Mouse (Mus musculus) limb, embryonic 11.5 days (tissue): ENCODE measurements around the gene Lmntd1. TPM values are rescaled to one million over a fixed set of nuclear protein-coding genes. Genes with fewer than 3 reads are reported as not detected.

Source experiments
- ATAC-seq: fragments of 200-750 bp; cut with Nextera tagmentation; 2 replicates; pipeline ENCODE4 v1.8.0; 2017; ENCODE audit warnings: low read depth; ENCODE audit not compliant: insufficient number of reproducible peaks, low FRiP score, low TSS enrichment
- DNase-seq: peaks from one replicate; pipeline ENCODE4 v3.0.0-alpha.2; 2015; ENCODE audit warnings: low spot score
- H3K27ac ChIP-seq: fragments of 300-500 bp; sonication (generic); replicated peaks from 2 replicates; pipeline ENCODE4 v1.5.1; 2014; ENCODE audit warnings: low read depth, mild to moderate bottlenecking, low read length
- H3K27me3 ChIP-seq: fragments of 300-500 bp; sonication (generic); 2 replicates; pipeline ENCODE4 v1.6.1; 2014; ENCODE audit warnings: mild to moderate bottlenecking, low read length, mixed read lengths; ENCODE audit not compliant: control insufficient read depth, insufficient read depth
- H3K36me3 ChIP-seq: fragments of 300-500 bp; sonication (generic); 2 replicates; pipeline ENCODE4 v1.6.1; 2014; ENCODE audit warnings: mild to moderate bottlenecking, low read length, moderate library complexity, mixed read lengths; ENCODE audit not compliant: control insufficient read depth, insufficient read depth
- H3K4me1 ChIP-seq: fragments of 300-500 bp; sonication (generic); 2 replicates; pipeline ENCODE4 v1.6.1; 2014; ENCODE audit warnings: low read length, mixed read lengths; ENCODE audit not compliant: control insufficient read depth, insufficient read depth
- H3K4me2 ChIP-seq: fragments of 300-500 bp; sonication (generic); 2 replicates; pipeline ENCODE4 v1.6.1; 2014; ENCODE audit warnings: low read depth, mild to moderate bottlenecking, moderate library complexity; ENCODE audit not compliant: severe bottlenecking
- H3K4me3 ChIP-seq: fragments of 300-500 bp; sonication (generic); 2 replicates; pipeline ENCODE4 v1.5.1; 2014; ENCODE audit warnings: low read depth, low read length
- H3K9ac ChIP-seq: fragments of 300-500 bp; sonication (generic); 2 replicates; pipeline ENCODE4 v1.6.1; 2014; ENCODE audit warnings: mild to moderate bottlenecking, low read length
- H3K9me3 ChIP-seq: fragments of 300-500 bp; sonication (generic); 2 replicates; pipeline ENCODE4 v1.6.1; 2016; ENCODE audit warnings: low read length; ENCODE audit not compliant: control insufficient read depth
- WGBS: fragments of 180-500 bp; shearing (Covaris S2); extraction: QIAGEN DNeasy Blood & Tissue Kit; methylation state at CpG from one replicate; pipeline ENCODE4 v1.1.7; 2014; 5-methylcytosine and 5-hydroxymethylcytosine counted together
- polyA plus RNA-seq: library from polyadenylated mRNA; unstranded; fragments of >200 nt; fragmentation: Nextera tagmentation; extraction: Ambion mirVana; gene quantifications from 2 replicates; pipeline ENCODE4 v1.2.1, GENCODE M21; 2014

The Lmntd1 gene
- polyA plus RNA-seq, 1 experiment from 2014 or later: 0.37 TPM

DNA sequence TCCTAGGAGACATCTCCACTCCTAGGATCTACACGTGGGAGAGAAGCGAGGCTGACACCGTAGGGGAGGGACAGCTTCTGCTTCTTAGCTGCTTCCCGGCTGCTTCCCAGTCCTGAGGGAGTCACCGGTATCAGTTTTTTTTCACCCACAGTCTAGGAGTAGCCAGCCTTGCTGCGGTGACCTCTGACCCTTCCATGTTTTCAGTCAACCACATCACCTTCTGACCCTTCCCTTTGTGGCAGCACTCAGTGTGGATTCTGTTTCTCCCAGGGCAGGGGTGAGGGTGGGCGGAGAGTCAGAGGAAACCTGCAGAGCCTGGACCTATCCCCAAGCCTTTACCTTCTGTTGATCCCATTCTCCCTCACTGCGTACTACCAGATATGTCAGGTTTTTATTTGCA is 102.9 kb downstream of the Lmntd1 start:
- ATAC-seq: no peak
- 56% methylated on average over 8 of the region's 8 CpGs for WGBS
- H3K27ac ChIP-seq: no peak overlapping the region

DNA sequence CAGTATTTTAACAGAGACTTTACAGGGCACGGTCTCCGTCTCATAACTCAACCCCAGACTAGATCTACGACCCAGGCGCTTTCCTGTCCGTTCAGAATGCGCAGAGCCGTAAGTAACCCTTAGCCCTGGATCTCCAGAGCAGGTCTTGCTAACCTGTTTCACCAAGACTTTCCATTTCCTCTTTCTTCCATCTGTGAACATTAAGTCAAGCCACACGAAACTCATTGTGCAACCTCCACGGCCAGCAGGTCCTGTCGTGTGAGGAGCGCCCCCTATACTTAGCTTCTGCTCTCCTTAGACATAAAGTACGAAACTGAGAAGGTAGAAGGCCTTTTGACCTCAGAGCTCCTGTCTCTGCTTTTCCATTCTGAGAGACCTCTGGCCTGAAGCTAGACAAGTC is 105.3 kb downstream of the Lmntd1 start:
- Histone ChIP-seq H3K9ac (no peak overlapping the region), H3K36me3 (no peaks in the 10 kb centered on the region), H3K4me3 (no peak overlapping the region), H3K27me3 (no peaks in the 10 kb centered on the region), H3K9me3 (no peaks in the 10 kb centered on the region), H3K4me1 (0 out of 2 replicates have a peak, but pooled peaks cover 5% of the 10 kb centered on the region), H3K4me2 (no peak overlapping the region), H3K27ac (0 out of 2 replicates have a peak overlapping the region, but pooled peaks have one; percentile 14)
- 69% methylated on average over 12 of the region's 12 CpGs for WGBS
- DNase-seq (no peak), ATAC-seq (no peak)

More for the DNA sequence above, 102.9 kb downstream of the Lmntd1 start:
- DNase-seq: no peak
- H3K9me3 ChIP-seq: no peaks in the 10 kb centered on the region
- H3K27me3 ChIP-seq: no peaks in the 10 kb centered on the region
- H3K9ac ChIP-seq: no peak overlapping the region
- H3K4me1 ChIP-seq: peaks cover 15% of the 10 kb centered on the region
- H3K4me2 ChIP-seq: no peak overlapping the region
- H3K4me3 ChIP-seq: no peak overlapping the region
- H3K36me3 ChIP-seq: no peaks in the 10 kb centered on the region

DNA sequence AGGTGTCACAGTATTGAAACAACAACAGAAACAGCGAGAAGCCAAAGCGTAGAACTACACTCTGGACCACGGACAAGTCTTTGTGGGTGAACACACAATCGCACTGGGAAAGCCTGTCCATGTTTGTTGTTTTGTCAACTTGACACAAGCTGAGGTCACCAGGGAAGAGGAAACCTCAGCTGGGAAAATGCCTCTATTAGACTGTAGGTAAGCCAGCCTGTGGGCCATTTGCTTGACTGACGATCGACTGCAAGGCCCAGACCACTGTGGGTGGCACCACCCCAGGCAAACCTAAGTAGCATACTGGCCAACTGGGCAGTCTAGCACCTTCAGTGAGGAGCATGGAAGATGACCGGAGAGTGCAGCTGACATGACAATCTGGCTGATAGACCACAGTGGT is 112.4 kb downstream of the Lmntd1 start:
- Histone ChIP-seq H3K36me3 (no peaks in the 10 kb centered on the region), H3K9me3 (no peaks in the 10 kb centered on the region), H3K4me2 (no peak overlapping the region), H3K27me3 (no peaks in the 10 kb centered on the region), H3K4me1 (no peaks in the 10 kb centered on the region), H3K9ac (no peak overlapping the region), H3K27ac (no peak overlapping the region), H3K4me3 (no peak overlapping the region)
- DNase-seq: no peak
- no peak for ATAC-seq
- WGBS: 89% methylated on average over 7 of the region's 7 CpGs

DNA sequence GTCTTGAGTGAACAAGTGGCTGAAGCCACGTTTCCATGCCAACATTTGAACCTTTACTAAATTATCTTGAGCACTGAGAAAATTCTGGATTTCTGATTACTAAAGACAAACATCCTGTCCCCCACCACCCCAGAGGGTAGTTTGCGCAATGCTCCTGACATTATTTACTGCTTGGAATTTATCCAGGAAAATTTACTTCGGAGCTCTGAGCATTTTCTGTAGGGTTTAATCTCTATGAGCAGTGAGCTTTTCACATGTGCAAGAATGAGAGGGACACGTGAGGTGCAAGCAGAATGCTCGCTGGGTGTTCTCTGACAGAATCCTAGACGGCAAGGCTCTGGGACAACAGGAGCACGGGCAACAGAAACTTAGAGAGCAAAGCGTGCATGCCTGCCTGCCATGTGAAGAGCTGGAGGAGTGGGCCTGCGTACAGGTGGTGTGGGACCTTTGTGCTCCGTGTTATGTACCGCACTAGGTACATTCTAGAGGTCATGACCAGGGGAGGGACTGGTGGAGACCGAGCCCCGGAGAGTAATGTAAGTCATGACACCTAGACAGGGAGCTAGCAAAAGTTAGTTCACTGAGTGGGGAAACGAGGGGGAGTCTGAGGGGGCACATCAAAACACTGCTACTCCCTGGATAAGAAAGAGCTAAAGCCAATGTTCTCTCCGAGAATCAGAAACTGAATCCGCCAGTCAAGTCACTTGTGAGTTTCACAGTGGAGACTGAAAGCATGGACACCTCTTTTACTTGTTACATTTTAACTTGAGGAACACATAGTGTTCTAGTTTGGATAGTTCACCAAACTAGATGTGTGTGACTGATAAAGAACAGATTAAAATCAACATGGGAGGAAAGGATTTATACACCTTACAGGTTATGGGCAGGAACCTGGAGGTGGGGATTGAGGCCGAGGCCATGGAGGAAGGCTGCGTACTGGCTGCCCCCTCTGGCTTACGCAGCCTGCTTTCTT is 114.3 kb downstream of the Lmntd1 start:
- DNase-seq: no peak
- no peak overlapping the region for H3K9ac ChIP-seq
- 79% methylated on average over 19 of the region's 19 CpGs for WGBS
- no peaks in the 10 kb centered on the region for H3K9me3 ChIP-seq
- no peaks in the 10 kb centered on the region for H3K27me3 ChIP-seq
- no peak overlapping the region for H3K27ac ChIP-seq
- no peaks in the 10 kb centered on the region for H3K4me1 ChIP-seq
- ATAC-seq: no peak
- H3K36me3 ChIP-seq: no peaks in the 10 kb centered on the region
- H3K4me2 ChIP-seq: no peak overlapping the region
- no peak overlapping the region for H3K4me3 ChIP-seq

DNA sequence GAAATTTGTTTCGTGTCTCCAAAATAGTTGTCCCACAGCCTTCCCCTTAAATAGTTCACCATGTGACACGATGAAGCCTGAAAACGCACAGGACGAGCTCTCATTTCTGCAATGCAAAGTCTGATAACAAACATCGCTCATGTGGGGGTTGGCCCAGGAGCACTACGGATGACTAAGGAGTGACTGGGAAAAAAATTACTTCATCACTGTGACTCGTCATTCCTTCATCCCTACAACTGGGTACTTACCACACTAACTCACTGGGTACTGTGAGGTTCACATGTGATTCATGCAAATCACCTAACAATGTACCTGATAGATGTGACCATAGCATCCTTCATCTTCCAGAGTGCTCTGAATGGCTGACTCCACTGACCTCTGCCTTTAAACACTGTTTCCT is 118.4 kb downstream of the Lmntd1 start:
- H3K27me3 ChIP-seq: no peaks in the 10 kb centered on the region
- H3K27ac ChIP-seq: no peak overlapping the region
- no peaks in the 10 kb centered on the region for H3K9me3 ChIP-seq
- DNase-seq (no peak), ATAC-seq (no peak)
- no peak overlapping the region for H3K4me3 ChIP-seq
- H3K36me3 ChIP-seq: no peaks in the 10 kb centered on the region
- no peak overlapping the region for H3K4me2 ChIP-seq
- no peak overlapping the region for H3K9ac ChIP-seq
- H3K4me1 ChIP-seq: no peaks in the 10 kb centered on the region
- 91% methylated on average over 7 of the region's 7 CpGs for WGBS

DNA sequence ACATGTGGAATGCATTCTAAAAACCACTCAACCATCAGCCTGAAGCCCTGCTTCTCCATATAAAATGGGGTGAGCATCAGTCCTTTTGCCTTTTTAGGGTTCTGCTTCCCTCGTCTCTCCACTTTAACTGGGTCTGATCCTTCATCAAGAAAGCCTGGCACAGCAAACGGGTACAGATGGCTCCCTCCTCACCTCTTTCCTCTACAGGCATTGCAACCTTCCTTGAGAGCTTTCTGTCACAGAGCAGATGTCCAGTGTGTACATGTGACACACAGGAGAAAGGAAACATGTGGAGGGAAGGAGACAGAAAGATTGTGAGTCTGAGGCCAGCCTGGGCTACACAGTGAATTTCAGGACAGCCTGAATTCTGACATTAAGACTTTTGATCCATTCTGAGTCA is 125.9 kb downstream of the Lmntd1 start:
- no peaks in the 10 kb centered on the region for H3K9me3 ChIP-seq
- no peak for ATAC-seq
- no peak for DNase-seq
- no peak overlapping the region for H3K9ac ChIP-seq
- 78% methylated on average over 2 of the region's 2 CpGs for whole genome bisulfite sequencing
- no peak overlapping the region for H3K4me3 ChIP-seq
- no peaks in the 10 kb centered on the region for H3K36me3 ChIP-seq
- H3K4me1 ChIP-seq: peaks cover 6% of the 10 kb centered on the region; the same call in 1 of the 2 replicates
- no peak overlapping the region for H3K27ac ChIP-seq
- H3K4me2 ChIP-seq: no peak overlapping the region
- H3K27me3 ChIP-seq: no peaks in the 10 kb centered on the region

DNA sequence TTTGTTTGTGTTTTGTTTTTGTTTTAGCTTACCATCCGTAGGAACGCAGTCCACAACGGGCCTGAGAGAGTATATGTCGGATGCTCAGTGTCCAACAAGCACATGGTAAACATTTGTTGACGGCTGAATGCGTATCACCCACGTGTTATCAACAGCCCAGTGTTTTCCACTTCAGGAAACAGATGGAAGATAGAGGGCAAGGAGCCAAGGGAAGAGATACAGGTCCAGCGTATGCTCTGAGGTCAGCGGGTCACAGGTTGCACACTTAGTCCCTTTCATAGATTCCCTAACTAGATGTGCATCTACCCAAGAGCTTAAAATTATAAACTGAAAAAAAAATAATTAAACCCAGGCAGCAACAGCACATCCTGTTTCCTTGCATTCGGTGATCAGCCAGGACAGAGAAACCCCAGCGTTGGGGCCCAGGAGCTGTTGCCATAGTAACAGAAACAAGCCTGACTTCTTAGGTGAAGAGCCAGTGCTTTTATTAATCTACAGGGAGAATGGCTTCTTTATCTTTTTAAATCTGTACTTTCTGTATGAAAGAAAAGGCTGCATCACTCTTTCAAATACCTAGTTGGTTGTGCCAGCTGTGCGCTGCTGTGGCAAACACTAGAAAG is 128.0 kb downstream of the Lmntd1 start:
- Histone ChIP-seq H3K9me3 (no peaks in the 10 kb centered on the region), H3K27me3 (no peaks in the 10 kb centered on the region), H3K9ac (no peak overlapping the region), H3K4me1 (peaks cover 13% of the 10 kb centered on the region), H3K4me3 (no peak overlapping the region), H3K4me2 (no peak overlapping the region), H3K36me3 (no peaks in the 10 kb centered on the region), H3K27ac (no peak overlapping the region)
- WGBS: 57% methylated on average over 12 of the region's 12 CpGs
- no peak for ATAC-seq
- no peak for DNase-seq

DNA sequence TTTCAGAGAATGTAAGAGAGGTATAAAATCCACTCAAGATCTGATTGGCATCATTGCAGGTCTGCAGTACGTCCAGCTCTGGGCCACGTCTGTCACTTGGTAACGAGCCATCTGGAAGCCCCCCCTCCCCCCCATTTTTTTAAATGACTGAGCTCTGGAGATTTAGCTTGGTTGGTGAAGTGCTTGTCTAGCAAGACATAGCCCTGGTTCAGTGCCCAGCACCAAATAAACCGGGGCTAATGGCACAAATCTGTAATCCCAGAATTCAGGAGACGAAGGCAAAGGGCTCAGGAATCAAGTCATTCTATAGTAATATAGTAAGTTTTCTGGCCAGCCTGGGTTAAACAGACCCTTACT is 130.8 kb downstream of the Lmntd1 start:
- H3K27ac ChIP-seq: no peak overlapping the region
- ATAC-seq: no peak

More for the DNA sequence above, 130.8 kb downstream of the Lmntd1 start:
- Histone ChIP-seq H3K27me3 (no peaks in the 10 kb centered on the region), H3K4me2 (no peak overlapping the region), H3K4me3 (no peak overlapping the region), H3K9ac (no peak overlapping the region), H3K4me1 (peaks cover 21% of the 10 kb centered on the region), H3K9me3 (no peaks in the 10 kb centered on the region), H3K36me3 (no peaks in the 10 kb centered on the region)
- WGBS: 57% methylated on average over 5 of the region's 5 CpGs
- DNase-seq: no peak
